Mouse (Mus musculus) midbrain, embryonic 16.5 days (tissue): ENCODE measurements at regions not wholly inside any gene's neighbourhood (a gene's known extent, or its start where the extent isn't known, plus 50 kb on each side); places are given as distances from the start of the nearest gene placed in this dataset.

Source experiments
- ATAC-seq: fragments of 200-750 bp; cut with Nextera tagmentation; 2 replicates; pipeline ENCODE4 v1.8.0; 2017; ENCODE audit warnings: moderate TSS enrichment
- H3K27ac ChIP-seq: fragments of 300-500 bp; sonication (generic); 2 replicates; pipeline ENCODE4 v1.5.1; 2014; ENCODE audit warnings: mild to moderate bottlenecking, low read length, mixed read lengths
- H3K27me3 ChIP-seq: fragments of 300-500 bp; sonication (generic); 2 replicates; pipeline ENCODE4 v1.6.1; 2014; ENCODE audit warnings: low read depth, low read length, mixed read lengths; ENCODE audit not compliant: control insufficient read depth, insufficient read depth
- H3K36me3 ChIP-seq: fragments of 300-500 bp; sonication (generic); 2 replicates; pipeline ENCODE4 v1.6.1; 2014; ENCODE audit warnings: mild to moderate bottlenecking, low read length, moderate library complexity, mixed read lengths; ENCODE audit not compliant: control insufficient read depth, insufficient read depth
- H3K4me1 ChIP-seq: fragments of 300-500 bp; sonication (generic); 2 replicates; pipeline ENCODE4 v1.6.1; 2014; ENCODE audit warnings: mild to moderate bottlenecking, low read length, mixed read lengths; ENCODE audit not compliant: control insufficient read depth, insufficient read depth
- H3K4me2 ChIP-seq: fragments of 300-500 bp; sonication (generic); 2 replicates; pipeline ENCODE4 v1.6.1; 2014; ENCODE audit warnings: mild to moderate bottlenecking, low read length, mixed read lengths
- H3K4me3 ChIP-seq: fragments of 300-500 bp; sonication (generic); 2 replicates; pipeline ENCODE4 v1.5.1; 2014; ENCODE audit warnings: low read depth, mild to moderate bottlenecking, low read length, moderate library complexity, mixed read lengths
- H3K9ac ChIP-seq: fragments of 300-500 bp; sonication (generic); 2 replicates; pipeline ENCODE4 v1.6.1; 2014; ENCODE audit warnings: low read depth, low read length, mixed read lengths
- H3K9me3 ChIP-seq: fragments of 300-500 bp; sonication (generic); replicated peaks from 2 replicates; pipeline ENCODE4 v1.6.1; 2014; ENCODE audit warnings: mild to moderate bottlenecking, low read length, mixed read lengths; ENCODE audit not compliant: control insufficient read depth, poor library complexity, severe bottlenecking
- WGBS: fragments of 180-500 bp; shearing (Covaris S2); extraction: QIAGEN DNeasy Blood & Tissue Kit; methylation state at CpG from one replicate; pipeline ENCODE4 v1.1.7; 2014; 5-methylcytosine and 5-hydroxymethylcytosine counted together

- no peak overlapping the region for H3K4me2 ChIP-seq
- H3K4me1 ChIP-seq, result peaks cover 4% of the 10 kb centered on the region; the same call in 1 of the 2 replicates
- no peak overlapping the region for H3K4me3 ChIP-seq
- WGBS, result 3% methylated on average over 4 of the region's 4 CpGs
- H3K27ac ChIP-seq, result no peak overlapping the region
- no peak overlapping the region for H3K9ac ChIP-seq
- no peaks in the 10 kb centered on the region for H3K9me3 ChIP-seq
- ATAC-seq, result peak; percentile 83
- H3K36me3 ChIP-seq, result no peaks in the 10 kb centered on the region
- no peaks in the 10 kb centered on the region for H3K27me3 ChIP-seq
Observed at GRCm38 (mm10) chr8:50293501-50293900, 1449.8 kb upstream of the Tenm3 start.

- Histone ChIP-seq H3K27me3 (no peaks in the 10 kb centered on the region), H3K4me3 (no peak overlapping the region), H3K27ac (no peak overlapping the region), H3K4me1 (peaks cover 4% of the 10 kb centered on the region; the same call in 1 of the 2 replicates), H3K9me3 (no peaks in the 10 kb centered on the region), H3K36me3 (no peaks in the 10 kb centered on the region), H3K4me2 (no peak overlapping the region; the same call in 1 of the 2 replicates), H3K9ac (no peak overlapping the region)
- no peak for ATAC-seq
- WGBS, result 38% methylated on average over 7 of the region's 7 CpGs
Observed at GRCm38 (mm10) chr8:50292158-50292557, 1448.4 kb upstream of the Tenm3 start.

- Histone ChIP-seq H3K36me3 (no peaks in the 10 kb centered on the region), H3K27ac (no peak overlapping the region), H3K4me2 (no peak overlapping the region), H3K4me3 (no peak overlapping the region), H3K27me3 (no peaks in the 10 kb centered on the region), H3K4me1 (no peaks in the 10 kb centered on the region), H3K9me3 (no peaks in the 10 kb centered on the region), H3K9ac (no peak overlapping the region)
- 83% methylated on average over 1 of the region's 1 CpGs for WGBS
- no peak for ATAC-seq
Observed at GRCm38 (mm10) chr8:50276346-50276745, 1432.6 kb upstream of the Tenm3 start.

GRCm38 (mm10) chr8:50264757-50265156 is 1421.0 kb upstream of the Tenm3 start:
- H3K9me3 ChIP-seq, result no peaks in the 10 kb centered on the region
- H3K4me2 ChIP-seq, result no peak overlapping the region
- H3K4me1 ChIP-seq, result no peaks in the 10 kb centered on the region
- no peaks in the 10 kb centered on the region for H3K36me3 ChIP-seq
- no peaks in the 10 kb centered on the region for H3K27me3 ChIP-seq
- no peak overlapping the region for H3K27ac ChIP-seq
- 63% methylated on average over 4 of the region's 4 CpGs for WGBS
- H3K4me3 ChIP-seq, result no peak overlapping the region
- no peak overlapping the region for H3K9ac ChIP-seq
- ATAC-seq, result no peak
